Mouse (Mus musculus): ENCODE data around the gene Sema6b. TPM values are rescaled to one million over a fixed set of nuclear protein-coding genes. Genes with fewer than 3 reads are reported as not detected.
"Not testable (repeated sequence)": the region's sequence is repeated elsewhere in the genome, so short reads cannot be mapped to it uniquely, and the experiment has no call there.

Sema6b gene
- polyA plus RNA-seq, 1 experiment, result 48.5 TPM

DNA sequence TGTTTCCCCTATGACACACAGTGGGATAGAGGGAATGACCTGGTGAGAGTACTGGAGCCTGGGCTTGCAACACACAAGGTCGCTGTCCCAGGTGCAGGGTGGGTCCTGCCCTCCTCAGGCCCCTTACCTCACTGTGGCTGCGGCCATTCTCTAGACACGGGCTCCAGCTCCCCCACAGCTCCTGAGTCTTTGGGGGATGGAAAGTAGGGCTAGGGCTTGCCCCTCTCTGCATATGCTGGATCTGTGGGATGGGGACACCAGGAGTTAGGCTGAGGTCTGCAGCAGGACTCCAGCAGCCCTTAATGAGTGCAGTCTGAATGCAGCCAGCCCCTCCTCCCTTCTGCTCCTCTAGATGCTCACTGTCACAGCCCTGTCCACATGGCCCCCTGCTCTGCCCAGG is 27.4 kb downstream of the Sema6b start:
- TF ChIP-seq CTCF (IDR thresholded peaks at IDR 0.05; ENCODE audit: borderline replicate concordance, extremely low read depth, insufficient read depth, insufficient read length) (no peak), POLR2A (IDR thresholded peaks at IDR 0.05; ENCODE audit: borderline replicate concordance, extremely low read depth, insufficient read depth, insufficient read length, poor library complexity, severe bottlenecking) (no peak)
- DNase-seq (ENCODE audit: low read depth), result no peak

DNA sequence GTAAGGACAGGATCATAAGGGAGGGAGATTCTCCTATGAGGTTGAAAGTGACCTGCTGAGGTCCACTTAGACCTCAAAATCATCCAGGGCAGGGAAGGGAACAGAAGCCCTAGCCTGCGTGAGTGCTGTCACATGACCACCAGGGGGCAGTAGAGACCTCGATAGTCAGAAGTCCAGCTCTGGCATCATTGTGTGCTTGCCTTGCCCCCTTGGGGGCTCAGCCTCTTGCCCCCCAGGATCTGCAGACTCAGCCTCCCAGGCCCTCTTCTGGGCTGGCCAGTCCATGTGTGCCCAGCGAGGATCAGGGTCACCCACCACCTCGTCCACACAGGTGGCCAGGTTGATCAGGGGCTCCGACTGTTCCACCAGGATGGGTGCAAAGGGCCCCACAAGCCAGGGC is 28.3 kb downstream of the Sema6b start:
- peak; percentile 81 for DNase-seq (ENCODE audit: low read depth)
- TF ChIP-seq POLR2A (IDR thresholded peaks at IDR 0.05; ENCODE audit: borderline replicate concordance, extremely low read depth, insufficient read depth, insufficient read length, poor library complexity, severe bottlenecking) (no peak), CTCF (IDR thresholded peaks at IDR 0.05; ENCODE audit: borderline replicate concordance, extremely low read depth, insufficient read depth, insufficient read length) (peak; percentile 89)

GRCm38 (mm10) chr17:56111021-56111420 is 29.1 kb downstream of the Sema6b start:
- DNase-seq (ENCODE audit: low read depth), result no peak
- TF ChIP-seq CTCF (IDR thresholded peaks at IDR 0.05; ENCODE audit: borderline replicate concordance, extremely low read depth, insufficient read depth, insufficient read length) (no peak), POLR2A (IDR thresholded peaks at IDR 0.05; ENCODE audit: borderline replicate concordance, extremely low read depth, insufficient read depth, insufficient read length, poor library complexity, severe bottlenecking) (no peak)

GRCm38 (mm10) chr17:56110571-56110970 is 29.6 kb downstream of the Sema6b start:
- TF ChIP-seq POLR2A (IDR thresholded peaks at IDR 0.05; ENCODE audit: borderline replicate concordance, extremely low read depth, insufficient read depth, insufficient read length, poor library complexity, severe bottlenecking) (no peak), CTCF (IDR thresholded peaks at IDR 0.05; ENCODE audit: borderline replicate concordance, extremely low read depth, insufficient read depth, insufficient read length) (no peak)
- DNase-seq (ENCODE audit: low read depth), result no peak

GRCm38 (mm10) chr17:56109219-56110051 is 30.7 kb downstream of the Sema6b start, which contains the start of gene Plin4:
Gene Plin4, minus strand, starts transcription at chr17:56109803.
- TF ChIP-seq CTCF (IDR thresholded peaks at IDR 0.05; ENCODE audit: borderline replicate concordance, extremely low read depth, insufficient read depth, insufficient read length) (no peak), POLR2A (IDR thresholded peaks at IDR 0.05; ENCODE audit: borderline replicate concordance, extremely low read depth, insufficient read depth, insufficient read length, poor library complexity, severe bottlenecking) (no peak)
- no peak for DNase-seq (ENCODE audit: low read depth)

DNA sequence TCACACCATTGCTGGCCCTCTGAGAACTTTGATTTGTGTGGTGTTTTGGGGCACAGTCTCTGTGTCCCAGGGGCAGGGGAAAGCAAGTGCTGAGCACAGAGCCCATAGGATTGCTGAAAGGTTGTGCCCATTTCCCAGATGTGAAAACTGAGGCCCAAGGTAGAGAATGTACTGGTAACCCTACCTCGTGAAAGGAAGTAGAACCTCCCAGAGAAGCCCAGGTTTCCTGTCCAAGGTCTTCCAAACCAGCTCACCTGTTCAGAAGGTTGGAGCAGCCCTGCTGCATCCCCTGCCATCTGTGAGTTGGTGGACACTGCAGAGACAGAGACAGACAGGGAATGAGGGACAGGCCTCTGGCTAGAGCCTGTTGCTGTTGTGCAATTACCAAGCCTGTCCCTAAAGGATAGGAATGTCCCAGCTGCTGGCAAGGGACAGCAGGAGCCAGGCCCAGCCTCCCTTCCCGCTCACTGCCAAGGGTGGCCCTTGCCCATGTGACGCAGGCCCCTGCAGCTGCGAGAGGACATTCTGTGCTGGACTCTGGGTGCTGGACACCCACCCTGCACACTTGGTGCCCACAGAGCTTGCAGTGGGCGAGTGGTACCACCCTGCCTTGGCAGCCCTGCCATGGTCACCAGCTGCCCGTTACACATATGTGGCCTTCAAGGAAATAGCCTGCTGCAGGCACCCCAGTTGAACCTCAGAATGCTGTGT is 31.7 kb downstream of the Sema6b start:
- no peak for DNase-seq (ENCODE audit: low read depth)
- no peak for TF ChIP-seq POLR2A (IDR thresholded peaks at IDR 0.05; ENCODE audit: borderline replicate concordance, extremely low read depth, insufficient read depth, insufficient read length, poor library complexity, severe bottlenecking)

GRCm38 (mm10) chr17:56107736-56108135 is 32.4 kb downstream of the Sema6b start:
- TF ChIP-seq POLR2A (IDR thresholded peaks at IDR 0.05; ENCODE audit: borderline replicate concordance, extremely low read depth, insufficient read depth, insufficient read length, poor library complexity, severe bottlenecking) (no peak), CTCF (IDR thresholded peaks at IDR 0.05; ENCODE audit: borderline replicate concordance, extremely low read depth, insufficient read depth, insufficient read length) (no peak)
- no peak for DNase-seq (ENCODE audit: low read depth)

- DNase-seq (ENCODE audit: low read depth), result no peak
- no peak for TF ChIP-seq POLR2A (IDR thresholded peaks at IDR 0.05; ENCODE audit: borderline replicate concordance, extremely low read depth, insufficient read depth, insufficient read length, poor library complexity, severe bottlenecking)
- TF ChIP-seq CTCF (IDR thresholded peaks at IDR 0.05; ENCODE audit: borderline replicate concordance, extremely low read depth, insufficient read depth, insufficient read length), result no peak
These were observed 33.2 kb downstream of the Sema6b start for GRCm38 (mm10) chr17:56106981-56107380.

GRCm38 (mm10) chr17:56106436-56106835 is 33.7 kb downstream of the Sema6b start:
- DNase-seq (ENCODE audit: low read depth), result not testable (repeated sequence)

GRCm38 (mm10) chr17:56104821-56105220 is 35.3 kb downstream of the Sema6b start:
- not testable (repeated sequence) for DNase-seq (ENCODE audit: low read depth)

DNA sequence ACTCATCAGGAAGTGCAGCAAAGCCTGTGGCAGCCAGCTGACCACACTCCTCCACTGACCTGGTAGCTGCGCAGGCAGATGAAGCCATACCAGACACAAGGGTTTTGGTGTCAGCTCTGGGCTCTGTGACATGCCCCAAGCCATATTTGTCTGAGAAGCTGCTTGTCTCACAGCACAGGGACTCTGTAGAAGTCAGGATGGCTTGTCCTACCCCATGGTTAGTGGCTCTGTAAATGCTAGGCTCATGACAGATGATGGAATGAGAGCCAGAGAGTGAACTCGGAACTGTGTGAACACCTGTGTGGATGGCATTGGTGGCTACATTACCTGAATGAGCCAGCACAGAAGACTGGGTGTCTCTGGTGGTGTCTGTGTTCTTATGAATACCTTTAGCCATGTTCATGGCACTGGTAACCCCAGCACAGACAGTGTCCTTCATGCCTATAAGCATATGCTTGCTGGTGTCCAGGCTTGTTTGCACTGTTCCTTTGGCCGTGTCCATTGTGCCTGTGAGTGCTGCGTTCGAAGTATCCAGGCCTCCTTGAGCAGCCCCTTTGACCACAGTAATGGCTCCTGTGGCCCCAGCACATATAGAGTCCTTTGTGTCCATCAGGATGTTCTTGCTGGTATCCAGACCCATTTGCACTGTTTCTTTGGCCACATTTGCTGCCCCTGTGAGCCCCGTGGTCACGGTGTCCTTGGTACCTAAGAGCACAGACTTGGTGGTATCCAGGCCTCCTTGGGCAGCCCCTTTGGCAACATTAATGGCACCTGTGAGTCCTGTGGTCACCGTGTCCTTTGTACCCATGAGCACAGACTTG is 36.5 kb downstream of the Sema6b start:
- DNase-seq (ENCODE audit: low read depth), result no peak
- no peak for TF ChIP-seq POLR2A (IDR thresholded peaks at IDR 0.05; ENCODE audit: borderline replicate concordance, extremely low read depth, insufficient read depth, insufficient read length, poor library complexity, severe bottlenecking)
- no peak for TF ChIP-seq CTCF (IDR thresholded peaks at IDR 0.05; ENCODE audit: borderline replicate concordance, extremely low read depth, insufficient read depth, insufficient read length)
